Mouse (Mus musculus): ENCODE measurements around the gene Fam171a1.
A peak's percentile ranks its signal among the peaks of the same experiment; 100 is the strongest.
"Not testable (repeated sequence)": the region's sequence is repeated elsewhere in the genome, so short reads cannot be mapped to it uniquely, and the experiment has no call there.

The Fam171a1 gene

DNA sequence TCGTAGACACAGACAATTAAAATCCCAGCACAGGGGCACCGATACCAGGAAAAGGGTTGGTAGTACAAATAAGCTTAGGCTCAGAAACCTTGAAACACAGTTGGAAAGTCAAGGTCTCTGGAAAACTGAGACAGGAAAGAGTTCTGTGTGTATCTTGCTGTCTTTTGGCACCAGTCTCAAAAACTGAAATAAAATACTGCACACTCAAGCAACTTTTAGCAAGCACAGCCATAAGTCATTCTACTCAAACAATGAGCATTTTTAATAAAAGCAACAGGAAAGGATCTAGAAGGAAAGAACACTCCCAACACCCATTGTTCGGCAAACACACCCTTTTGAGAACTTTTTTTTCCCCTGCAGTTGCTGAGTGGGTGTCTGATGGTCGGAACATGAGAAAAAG lies at the start of gene Fam171a1:
Fam171a1 (plus strand) TSS at position 359 of the 400 bp plus-strand sequence.
- DNase-seq (ENCODE audit: low read depth): no peak

DNA sequence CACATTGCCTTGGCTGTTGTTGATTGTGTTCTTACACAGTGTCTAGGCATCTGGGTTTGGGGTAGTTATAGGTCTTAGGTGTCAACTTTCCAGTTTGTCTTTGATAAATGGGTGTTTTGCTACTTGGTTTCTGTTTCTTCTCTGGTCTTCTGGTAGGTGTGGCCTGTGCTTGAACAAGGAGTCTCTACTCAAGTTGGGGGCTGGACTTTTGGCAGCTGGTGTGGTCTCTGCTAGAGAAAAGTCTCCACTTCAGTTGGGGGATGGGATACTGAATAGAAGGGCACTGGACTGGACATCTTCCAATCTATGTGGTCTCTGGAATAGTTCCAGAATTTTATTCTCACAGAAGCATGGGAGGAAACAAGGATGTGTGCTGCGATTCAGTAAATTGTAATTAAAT lies 44.9 kb upstream of the Fam171a1 start:
- no peak for DNase-seq (ENCODE audit: low read depth)

DNA sequence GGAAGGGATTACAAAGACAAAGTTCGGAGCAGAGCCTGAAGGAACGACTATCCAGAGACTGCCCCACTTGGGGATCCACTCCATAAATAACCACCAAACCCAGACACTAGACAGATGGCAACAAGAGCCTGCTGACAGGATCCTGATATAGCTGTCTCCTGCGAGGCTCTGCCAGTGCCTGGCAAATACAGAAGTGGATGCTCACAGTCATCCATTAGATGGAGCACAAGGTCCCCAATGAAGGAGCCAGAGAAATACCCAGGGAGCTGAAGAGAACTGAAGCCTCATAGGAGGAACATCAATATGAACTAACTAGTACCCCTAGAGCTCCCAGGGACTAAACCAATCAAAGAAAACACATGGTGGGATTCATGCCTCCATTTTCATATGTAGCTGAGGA lies 25.7 kb upstream of the Fam171a1 start:
- DNase-seq (ENCODE audit: low read depth): not testable (repeated sequence)

DNA sequence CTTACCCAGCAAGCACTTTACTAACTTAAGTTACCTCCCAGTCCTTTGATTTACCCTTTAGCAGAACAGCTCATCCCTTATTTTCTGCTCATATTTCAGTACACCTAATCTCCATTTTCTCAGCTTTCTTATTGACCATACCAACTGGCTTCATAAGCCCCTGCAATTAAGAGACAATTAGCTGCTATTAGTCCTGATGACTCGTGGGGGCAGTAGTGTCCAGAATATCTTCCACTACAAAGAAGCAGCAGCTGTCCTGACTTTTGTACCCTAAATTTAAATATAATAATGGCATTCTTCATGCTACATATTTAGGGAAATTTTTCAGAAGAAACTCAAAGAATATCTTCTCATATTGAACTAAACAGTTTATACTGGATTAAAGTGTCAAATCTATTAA lies 24.8 kb upstream of the Fam171a1 start:
- DNase-seq (ENCODE audit: low read depth): peak; percentile 29

DNA sequence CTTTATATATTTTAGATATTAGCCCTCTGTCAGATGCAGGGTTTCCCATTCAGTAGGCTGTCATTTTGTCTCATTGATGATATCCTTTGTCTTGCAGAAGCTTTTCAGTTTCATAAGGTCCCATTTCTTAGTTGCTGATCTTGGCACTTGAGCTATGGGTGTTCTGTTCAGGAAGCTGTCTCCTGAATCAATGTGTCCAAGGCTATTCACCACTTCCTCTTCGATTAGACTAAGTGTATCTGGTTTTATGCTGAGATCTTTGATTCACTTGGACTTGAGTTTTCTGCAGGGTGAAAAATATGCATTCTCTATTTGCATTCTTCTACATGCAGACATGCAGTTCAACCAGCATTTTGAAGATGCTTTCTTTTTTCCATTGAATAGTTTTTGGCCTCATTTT lies 17.9 kb upstream of the Fam171a1 start:
- no peak for DNase-seq (ENCODE audit: low read depth)

DNA sequence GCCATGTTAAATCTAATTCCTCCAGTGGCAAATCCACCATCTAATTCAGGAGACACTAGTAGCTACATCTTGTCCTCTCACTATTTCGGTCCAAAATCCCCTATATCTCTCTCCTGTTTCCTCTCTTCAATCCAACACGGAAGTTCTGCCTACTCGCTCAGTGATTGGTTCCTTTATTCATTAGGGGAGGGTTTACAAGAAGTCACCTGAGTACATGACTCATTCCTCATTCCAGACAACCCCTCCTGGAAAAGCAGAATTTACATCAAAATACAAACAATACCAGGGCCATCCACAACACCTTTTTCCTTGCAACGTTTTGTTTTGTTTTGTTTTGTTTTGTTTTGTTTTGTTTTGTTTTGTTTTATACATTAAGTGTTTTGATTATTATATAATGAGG lies 14.1 kb upstream of the Fam171a1 start:
- DNase-seq (ENCODE audit: low read depth): no peak

DNA sequence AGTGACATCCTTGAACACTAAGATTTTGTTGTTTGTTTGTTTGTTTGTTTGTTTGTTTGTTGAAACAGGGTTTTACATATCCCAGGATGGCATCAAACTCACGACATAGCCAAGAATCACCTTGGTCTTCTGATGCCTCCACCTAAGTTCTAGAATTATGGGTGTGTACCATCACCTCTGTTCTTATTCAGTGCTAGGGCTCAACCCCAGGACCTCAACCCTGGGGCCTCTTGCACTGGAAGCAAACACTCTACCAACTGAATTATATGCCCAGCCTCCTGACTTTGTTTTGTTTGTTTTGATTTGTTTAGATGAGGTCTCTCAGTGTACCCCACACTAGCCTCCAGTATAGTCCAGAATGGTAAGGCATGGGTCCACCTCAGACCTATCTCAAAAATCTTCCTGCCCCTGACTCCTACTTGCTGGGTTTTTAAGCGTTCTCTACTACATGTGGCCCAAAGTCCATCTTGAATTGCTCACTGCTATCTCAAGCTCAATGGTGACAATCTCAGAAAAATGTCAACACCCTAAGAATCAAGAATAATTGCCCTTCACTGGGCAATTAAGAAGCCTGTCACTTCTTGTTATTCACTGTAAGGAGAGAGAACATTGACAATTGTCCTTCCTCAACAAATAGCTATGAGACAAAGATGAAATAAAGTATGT lies 12.6 kb upstream of the Fam171a1 start:
- DNase-seq (ENCODE audit: low read depth): no peak

DNA sequence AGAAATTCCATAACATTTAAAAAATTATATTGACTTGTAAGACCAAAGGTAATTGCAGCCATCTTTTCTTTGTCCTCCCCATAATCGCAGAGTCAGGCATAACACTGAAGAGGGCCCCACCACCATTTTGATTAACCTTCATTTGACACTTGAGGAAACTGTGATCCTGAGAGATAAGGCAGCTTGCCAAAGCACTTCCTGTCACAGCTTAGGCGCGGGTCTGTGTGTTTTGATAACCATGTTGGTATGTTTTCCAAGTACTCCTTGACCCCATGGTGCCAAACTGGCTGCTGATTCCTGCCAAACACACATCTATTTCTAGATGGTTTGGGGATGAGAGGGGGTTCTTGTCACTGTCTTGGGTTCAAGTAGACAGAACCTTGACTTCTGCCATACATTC lies 11.7 kb upstream of the Fam171a1 start:
- no peak for DNase-seq (ENCODE audit: low read depth)

DNA sequence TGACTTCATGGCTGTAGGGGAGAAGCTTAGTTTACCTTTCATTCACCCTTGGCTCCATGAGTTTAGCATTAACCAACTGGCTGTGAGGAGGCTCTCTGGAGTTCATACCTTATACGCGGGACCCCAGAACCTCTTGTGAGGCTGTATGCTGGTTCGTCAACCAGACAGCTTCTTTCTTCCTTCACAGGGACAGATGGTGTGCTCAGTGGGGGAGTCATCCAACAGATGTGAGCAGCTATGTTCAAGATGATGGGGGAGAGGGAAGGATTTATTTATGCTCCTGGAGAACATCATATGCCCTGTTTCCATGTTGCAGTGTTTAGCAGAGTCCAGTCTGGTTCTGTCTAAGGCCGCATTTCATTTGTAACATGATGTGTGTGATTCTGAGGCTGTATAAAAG lies 6.6 kb upstream of the Fam171a1 start:
- DNase-seq (ENCODE audit: low read depth): no peak

DNA sequence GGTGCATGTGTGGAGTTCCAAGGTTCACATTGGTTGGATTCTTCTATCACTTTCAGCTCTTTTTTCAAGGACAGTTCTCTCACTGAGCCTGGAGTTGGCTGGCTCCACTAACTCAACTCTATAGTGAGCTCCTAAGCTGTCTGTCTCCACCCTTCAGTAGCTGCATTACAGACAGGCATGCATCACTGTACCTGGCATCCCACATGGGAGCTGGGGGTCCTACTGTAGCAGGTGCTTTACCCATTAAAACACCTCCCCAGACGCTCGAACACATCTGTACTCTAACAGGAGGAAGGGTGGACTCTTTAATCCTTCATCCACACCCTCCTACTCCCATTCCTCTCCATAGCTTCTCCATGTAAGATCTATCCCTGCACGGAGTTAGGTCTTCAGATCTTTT lies 5.6 kb upstream of the Fam171a1 start:
- DNase-seq (ENCODE audit: low read depth): no peak

DNA sequence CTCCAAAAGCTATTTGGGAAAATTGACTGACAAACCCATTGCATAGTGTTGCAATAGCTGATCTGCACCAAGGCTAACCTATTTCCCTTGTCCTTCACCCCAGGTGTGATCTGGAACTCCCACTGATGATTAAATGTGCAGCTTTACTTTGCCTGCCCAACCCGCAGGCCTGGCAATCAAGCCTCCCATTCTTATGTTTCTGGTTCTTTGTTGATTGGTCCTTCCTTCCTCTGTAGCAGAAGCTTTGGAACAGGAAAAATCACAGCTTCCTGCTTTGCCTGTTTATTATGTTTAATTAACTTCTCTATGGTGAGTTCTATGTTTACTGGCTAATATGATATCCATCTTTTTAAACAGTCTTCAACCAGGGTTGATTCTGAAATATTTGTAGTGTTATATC lies 5.2 kb upstream of the Fam171a1 start:
- no peak for DNase-seq (ENCODE audit: low read depth)

DNA sequence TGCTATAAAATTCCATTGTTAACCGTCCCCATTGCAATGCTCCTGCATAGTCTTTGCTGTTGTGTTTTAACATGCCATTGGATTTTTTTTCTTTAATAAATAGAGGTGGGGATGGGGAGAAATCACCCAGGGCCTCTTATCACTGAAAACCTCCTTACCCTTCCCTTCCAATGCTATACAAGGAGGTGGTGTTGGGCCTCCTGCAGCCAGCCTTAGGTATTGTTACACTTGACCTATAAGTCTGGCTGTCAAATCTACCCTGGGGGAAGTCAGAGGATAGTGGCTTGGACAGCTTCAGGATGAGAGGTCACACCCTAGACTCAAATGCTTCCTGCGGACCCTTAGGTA lies 3.8 kb downstream of the Fam171a1 start:
- no peak for DNase-seq (ENCODE audit: low read depth)

DNA sequence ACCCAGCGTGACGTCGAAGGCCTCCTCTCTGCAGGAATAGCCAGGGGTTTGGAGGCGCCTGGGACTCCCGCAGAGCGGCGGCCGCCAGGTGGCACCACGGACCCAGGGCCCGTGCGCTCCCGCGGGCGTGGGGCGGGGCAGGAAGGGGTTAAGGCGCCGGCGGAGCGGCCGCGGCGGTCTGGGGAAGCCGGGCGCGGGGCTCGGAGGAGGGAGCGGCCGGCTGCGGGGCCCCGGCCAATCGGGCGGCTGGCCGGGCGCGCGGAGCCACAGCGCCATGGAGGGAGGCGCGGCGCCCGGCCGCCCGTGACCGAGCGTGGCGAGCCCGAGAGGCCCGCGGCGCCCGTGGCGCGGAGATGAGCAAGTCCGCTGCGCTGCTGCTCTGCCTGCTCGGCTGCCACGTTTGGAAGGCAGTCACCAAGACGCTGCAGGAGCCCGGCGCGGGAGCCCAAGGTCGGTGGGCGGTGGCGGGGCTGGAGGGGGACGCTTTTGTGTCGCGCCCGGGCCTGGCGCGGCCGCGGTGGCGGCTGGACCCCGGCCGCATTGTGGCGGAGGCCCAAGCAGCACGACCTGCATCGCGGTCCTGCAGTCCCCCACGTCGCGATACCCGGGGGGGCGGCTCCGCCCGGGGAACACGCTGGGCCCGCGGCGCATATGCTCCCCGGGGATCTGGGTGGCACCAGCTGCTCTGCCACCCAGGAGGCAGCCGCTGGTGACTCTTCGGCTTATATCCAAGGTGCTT lies 4.3 kb downstream of the Fam171a1 start:
- DNase-seq (ENCODE audit: low read depth): peak; percentile 95

DNA sequence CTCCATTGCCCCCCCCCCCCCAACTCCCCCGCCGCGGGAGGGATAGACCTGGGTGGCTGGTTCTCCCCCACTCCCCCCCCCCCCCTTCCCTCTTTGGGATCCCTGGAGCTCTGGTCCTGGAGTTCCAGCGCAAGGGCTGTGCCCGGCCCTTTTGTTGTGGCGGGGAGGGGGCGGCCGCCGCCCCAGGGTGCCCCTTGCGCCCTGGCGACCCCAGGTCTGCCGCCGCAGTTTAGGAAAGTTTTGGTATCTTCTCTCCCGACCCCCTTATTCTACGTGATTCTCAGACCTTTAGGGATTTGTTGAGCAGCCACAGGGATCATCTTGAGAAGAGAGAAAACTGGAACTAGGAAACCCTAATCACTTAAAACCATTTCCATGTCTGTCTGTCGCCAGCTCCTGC lies 4.9 kb downstream of the Fam171a1 start:
- DNase-seq (ENCODE audit: low read depth): no peak

DNA sequence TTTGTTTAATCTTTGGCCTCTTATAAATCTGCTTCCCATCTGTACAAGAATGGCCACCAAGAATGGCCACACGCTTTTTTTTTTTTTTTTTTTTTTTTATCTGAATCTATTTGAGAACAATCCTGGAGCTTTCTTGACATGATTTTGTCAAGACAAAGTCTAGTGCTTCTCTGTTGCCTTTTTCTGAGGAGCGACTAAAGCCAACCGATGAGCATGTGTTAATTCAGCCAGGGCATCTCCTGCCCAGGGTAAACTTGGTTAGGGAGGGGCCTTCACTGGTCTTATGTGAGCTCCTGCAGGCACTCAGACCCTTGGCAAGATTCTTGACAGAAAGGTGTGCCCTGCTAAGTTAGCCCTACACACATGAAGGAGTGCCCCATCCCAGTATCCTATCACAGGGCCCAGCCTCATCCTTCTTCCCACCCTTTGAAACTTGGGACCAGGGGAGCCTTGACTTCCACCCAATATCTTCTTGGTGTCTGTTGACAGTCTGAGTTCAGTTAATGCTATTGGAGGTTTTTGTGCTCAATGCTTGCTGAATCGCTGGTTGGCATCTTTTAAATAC lies 5.4 kb downstream of the Fam171a1 start:
- peak; percentile 24 for DNase-seq (ENCODE audit: low read depth)

DNA sequence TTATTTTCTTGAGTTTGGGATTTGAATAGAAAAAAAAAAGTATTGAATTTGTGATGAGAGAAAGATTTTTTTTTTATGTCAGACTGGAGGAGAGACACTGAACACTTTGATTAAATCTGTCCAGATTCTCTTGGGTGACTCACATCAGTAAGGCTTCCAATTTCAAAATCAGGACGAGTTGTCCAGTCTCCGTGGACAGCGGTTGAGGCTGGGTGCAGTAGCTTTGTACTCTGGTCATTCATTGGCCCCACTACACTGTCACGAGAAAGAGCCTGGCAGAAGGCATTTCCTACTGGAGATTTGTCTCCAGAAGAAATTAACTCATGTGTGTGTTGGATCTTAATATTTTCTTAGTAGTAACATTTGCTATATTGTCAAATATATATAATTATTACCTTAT lies 8.5 kb downstream of the Fam171a1 start:
- DNase-seq (ENCODE audit: low read depth): peak; percentile 40

DNA sequence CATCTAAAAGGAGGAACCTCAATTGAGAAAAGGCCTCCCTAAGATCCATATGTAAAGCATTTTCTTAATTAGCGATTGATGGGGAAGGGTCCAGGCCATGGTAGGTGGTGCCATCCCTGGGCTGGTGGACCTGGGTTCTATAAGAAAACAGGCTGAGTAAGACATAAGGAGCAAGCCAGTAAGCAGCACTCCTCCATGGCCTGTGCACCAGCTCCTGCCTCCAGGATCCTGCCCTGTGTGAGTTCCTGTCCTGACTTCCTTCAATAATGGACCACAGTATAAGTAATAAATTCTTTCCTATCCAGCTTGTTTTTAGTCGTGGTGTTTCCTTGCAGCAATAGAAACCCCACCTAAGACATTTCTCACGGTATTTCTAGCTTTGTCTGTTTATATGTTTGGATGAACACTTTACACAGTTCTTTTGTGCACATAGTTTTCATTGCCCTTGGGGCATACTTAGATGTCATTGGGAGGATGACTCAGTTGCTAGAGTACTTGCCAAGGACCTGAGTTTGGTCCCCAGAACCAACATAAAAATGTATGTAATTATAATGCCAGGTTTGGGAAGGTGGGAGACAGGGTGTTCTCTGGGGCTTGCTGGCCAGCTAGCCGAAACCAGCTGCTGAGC lies 13.3 kb downstream of the Fam171a1 start:
- DNase-seq (ENCODE audit: low read depth): no peak

DNA sequence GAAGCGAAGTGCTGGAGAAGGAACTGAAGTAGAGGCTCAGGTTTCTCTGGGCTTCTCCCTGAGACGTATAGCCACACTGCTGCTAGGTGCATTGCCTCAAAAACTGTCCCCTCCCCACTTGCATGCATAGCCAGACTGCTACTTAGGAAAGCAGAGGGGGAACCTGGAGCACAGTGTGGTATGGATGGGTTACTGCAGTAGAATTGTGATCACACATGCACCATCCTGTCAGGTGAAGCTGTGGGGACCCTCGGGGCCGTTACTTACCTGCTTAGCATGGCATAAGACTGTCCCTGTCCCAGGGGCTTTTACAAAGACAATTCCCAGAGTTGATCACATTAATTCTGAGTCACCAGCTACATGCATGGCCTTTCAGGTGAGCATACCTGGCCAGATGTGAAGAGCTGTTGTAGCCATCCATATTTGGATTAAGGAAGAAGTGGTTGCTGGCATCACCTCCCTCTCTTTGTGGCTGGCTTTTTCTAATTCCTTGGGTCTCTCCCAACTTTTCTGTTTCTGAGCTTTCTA lies 14.4 kb downstream of the Fam171a1 start:
- DNase-seq (ENCODE audit: low read depth): no peak

DNA sequence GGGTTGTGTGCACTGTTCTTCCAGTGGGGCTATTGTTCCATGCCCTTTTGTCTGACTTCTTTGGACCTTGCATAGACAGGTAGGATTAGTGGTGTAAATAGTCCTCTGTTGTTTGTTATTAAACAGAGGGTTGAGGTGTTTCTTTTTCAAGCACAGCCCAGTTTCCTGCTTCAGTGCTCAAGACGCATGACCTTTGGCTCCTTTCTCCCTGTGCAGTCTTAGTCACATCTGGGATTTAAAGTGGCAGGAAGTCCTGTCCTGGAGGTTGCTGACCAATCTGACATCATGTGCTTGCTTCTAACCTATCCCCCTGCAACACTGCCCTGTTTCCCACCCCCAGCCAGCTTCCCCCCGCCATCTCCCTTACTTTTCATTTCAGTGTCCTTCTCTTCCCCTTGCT lies 14.9 kb downstream of the Fam171a1 start:
- DNase-seq (ENCODE audit: low read depth): no peak

DNA sequence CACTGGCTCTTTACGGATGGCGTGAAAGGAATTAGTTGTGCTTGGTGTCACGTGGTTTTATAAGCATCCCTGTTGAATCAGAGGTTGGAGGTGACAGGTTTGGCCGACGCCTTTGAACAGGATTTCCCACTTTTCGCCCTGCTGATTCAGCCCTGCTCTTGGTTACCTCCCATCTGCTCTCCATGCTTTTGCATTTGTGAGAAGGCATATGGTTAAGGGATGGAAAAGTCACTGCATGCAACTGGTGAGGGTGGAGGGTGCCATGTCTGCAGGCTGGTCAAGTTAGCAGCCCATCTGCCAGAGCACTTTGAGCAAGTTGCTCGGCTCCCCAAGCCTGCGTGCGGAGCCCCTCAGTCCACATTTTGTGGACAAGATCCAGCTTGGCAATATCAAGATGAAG lies 18.4 kb downstream of the Fam171a1 start:
- no peak for DNase-seq (ENCODE audit: low read depth)

DNA sequence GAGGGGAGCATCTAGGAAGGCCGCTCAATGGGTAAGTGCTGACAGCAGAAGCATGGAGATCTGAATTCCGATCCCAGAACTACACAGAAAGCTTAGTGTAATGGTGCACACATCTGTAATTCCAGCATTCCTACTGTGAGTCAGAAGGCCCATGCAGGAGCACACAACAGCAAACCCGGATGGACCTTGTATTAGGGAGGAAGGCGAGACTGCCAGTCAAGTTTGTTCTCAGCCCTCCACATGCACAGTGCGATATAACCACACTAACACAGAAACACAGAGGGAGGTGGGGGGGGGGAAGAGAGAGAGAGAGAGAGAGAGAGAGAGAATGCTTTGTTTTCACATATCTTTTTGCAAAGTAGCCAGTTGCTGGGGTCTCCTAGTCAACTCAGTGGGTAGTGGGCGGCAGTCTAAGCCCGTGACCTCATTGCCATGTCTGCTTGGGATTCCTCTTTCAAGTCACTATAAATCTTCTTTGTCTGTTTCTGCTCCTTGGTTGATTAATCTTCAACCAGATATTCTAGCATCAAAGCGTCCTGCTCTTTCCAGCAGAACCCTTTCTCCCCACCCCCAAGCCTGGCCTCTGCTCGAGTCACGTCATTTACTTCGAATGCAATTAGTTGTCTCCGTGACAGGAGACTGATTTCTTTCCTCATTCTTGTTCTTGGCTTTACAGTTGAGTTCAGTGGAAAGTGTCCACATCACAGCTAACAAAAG lies 20.7 kb downstream of the Fam171a1 start:
- no peak for DNase-seq (ENCODE audit: low read depth)

DNA sequence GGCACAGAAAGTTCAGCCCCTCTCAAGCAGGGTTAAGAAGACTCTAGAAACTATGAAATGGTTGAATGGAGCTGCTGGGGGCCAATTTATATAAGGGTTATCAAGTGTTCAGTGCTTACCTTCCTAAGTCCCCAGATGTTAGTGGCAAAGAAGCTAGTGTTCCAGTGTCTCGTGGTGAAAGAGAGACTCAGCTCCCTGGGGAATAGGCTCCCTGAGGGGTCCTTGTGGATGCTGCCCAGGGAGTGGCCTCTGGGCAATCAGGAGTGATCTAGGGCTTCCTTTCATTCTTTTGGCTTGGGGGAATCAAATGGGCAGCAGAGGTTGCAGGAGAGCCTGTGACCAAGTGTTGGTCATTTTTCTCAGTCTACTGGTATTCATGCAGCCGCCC lies 21.3 kb downstream of the Fam171a1 start:
- no peak for DNase-seq (ENCODE audit: low read depth)
